Mouse (Mus musculus) v-Abl transformed pro-B cells (cell line): ENCODE measurements around the gene Dars.

Experiments used
- in situ Hi-C, 2 experiments: fragments of 400-800 bp; cut with MboI; formaldehyde crosslinking; loops; one replicate each; pipeline ENCODE4 v1.15.1; 2025; ENCODE audit not compliant: unreplicated experiment in 2 of 2

Gene Dars

DNA sequence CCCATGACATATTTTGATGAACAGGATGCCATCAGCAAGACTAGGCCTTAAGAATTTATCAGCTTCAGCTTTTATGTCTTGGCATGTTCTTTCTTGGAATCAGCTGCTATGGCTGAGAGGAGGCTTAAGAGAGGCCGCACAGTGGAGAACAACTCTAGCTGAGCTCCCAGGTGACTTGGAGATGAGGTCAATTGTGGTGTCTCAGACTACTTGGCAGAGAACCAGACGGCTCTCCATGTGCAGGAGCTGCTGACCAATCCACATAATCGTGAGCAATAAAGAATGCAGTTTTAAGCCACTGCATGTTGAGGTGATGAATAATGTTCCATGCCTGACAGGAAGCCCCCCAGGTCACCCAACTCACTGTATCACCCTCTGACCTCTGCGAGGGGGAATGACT lies 18.4 kb upstream of the Dars start:
- in situ Hi-C loops, result no loop called here

GRCm38 (mm10) chr1:128424928-128425327 lies 7.8 kb upstream of the Dars start:
- in situ Hi-C loops, result no loop called here

DNA sequence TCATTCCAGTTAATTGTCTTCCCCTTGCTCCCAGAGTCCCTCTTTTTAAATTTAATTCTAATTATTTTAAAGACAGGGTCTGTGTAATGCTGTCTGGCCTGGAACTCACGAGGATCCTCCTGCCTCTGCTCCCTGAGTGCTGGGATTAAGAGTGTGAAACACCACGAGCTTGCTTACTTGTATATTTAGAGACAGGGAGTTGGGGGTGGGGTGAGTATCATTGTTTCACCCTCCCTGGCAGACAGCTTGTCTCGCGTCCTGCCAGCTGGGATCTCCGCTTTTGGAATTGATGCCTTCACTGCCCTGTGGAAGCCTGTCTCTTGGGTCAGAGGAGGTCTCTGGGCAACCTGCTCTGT lies 343 bp upstream of the Dars start:
- in situ Hi-C loops, result loop anchor here in 1 of 2 experiments (5.0 kb wide), 1 partner anchor 170 kb away; no protein-coding TSS in a partner anchor

DNA sequence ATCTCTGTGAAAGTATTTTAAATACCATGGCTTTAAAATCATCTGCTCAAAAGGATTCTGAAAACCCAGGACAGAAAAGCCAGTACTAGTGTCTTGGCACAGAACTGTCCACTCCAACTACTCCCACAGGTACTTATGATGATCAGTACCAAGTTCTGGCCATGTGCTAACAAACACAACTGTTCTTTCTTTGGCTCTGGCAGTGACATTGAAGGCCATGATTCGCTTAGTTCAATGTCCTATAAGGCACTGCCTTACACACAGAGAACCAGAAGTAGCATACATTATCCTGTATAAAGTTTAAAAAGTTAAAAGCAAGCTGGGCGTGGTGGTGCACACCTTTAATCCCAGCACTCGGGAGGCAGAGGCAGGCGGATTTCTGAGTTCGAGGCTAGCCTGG lies 6.0 kb downstream of the Dars start:
- in situ Hi-C loops, result no loop called here

DNA sequence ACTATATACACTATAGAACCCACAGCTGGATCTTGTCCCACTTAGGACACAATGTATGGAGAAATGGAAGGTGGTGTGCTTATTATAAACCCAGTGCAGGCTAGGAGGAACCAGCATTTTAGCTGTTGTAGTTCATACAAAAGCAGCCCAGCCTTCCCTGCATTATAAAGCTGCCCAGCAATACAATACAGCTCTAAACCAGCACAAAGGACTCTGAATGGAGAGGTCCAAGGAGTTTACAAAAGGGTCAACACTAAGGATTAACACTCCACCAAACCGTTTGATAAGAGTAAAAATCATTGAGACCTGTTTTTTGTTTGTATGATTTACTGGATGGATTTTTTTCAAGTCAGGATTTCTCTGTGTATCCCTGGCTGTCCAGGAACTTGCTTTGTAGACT lies 10.3 kb downstream of the Dars start:
- in situ Hi-C loops, result no loop called here

GRCm38 (mm10) chr1:128405675-128406074 lies 11.5 kb downstream of the Dars start:
- in situ Hi-C loops, result no loop called here

DNA sequence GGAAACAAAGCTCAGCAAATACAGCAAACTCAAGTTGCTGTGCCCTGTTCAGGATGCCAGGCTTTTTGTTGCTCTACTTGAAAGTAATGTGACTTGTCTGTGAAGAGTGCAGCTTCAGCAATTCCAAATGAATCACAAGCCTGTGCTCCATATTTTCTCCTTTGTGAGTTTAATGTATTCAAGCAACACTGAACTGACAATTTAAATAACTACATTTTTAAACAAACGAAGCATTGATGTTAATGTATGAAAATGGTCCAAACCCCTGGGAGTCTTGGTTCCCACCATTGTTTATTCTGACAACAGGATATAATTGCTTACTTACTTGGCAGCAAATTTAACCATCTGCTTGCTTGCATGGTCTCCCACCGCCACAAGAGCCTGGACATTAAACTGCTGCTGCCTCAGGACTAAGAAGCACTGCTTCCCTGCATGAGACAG lies 12.1 kb downstream of the Dars start:
- in situ Hi-C loops, result no loop called here

DNA sequence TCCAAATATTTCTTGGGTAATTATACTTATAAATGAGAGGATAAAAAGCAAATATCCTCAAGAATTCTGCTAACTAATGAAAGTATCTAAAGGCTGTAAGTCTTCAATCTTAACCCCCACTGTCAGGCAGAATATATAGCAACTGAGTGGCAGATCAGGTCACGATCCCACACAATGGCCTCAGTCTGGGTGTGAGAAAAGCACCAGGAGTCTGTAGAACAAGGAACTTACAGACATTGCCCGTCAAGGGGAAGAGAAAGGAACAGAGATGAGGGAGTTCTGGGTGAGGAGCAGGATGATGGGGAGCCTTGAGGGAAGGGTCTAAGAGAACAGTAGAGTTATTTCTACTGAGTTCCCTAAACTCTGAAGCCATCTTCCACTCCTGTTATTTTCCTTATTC lies 16.2 kb downstream of the Dars start:
- in situ Hi-C loops, result no loop called here

DNA sequence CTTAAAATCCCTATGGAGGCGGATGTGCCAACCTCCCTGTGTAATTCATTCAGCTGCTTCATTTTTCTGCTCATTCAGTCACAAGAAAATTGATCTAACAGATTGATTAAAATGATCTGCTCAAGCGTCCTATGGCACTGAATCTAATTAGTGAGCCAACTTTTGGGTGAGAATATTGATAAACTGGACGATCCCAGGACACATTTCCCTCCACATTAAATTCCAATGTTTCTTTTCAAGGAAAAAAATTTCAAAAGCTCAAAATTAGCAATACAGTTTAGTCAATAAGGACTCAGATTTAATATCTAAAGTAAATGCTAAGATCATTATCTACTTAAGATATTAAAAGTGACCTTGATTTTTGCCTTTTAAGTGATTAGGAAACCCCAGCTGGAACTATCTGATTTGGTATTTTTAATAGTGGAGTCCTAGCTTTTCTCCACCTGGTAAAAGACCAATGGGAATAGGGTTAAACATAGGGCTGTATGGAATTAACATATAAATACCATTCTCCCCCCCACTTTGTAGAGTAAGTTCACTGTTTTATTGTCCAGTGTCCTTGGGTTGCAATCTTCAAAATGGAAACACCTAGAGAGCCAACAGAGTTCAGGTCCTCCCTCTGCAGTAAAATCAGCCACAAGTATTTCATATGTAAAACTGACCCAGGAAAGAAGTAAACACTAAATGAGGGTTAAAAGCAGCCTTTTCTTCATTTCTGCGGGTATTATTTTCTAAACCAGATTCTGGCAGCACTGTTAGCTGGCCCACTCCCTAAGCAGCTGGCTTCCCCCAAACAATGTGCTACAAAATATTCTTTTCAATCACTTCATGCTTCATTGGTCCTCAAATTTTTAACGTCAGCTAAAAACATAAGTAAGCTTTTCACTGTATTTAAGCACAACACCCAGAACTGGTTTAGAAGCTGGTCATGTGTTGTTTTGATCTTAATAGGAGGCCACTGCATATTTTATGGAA lies 16.9 kb downstream of the Dars start:
- in situ Hi-C loops, result no loop called here

- in situ Hi-C loops, result no loop called here
Measured at GRCm38 (mm10) chr1:128398738-128399445, 18.3 kb downstream of the Dars start.

GRCm38 (mm10) chr1:128394657-128395056 lies 22.5 kb downstream of the Dars start:
- in situ Hi-C loops, result no loop called here

GRCm38 (mm10) chr1:128392382-128392781 lies 24.8 kb downstream of the Dars start:
- in situ Hi-C loops, result no loop called here

- in situ Hi-C loops, result no loop called here
Measured at GRCm38 (mm10) chr1:128386487-128386886, 30.7 kb downstream of the Dars start.

DNA sequence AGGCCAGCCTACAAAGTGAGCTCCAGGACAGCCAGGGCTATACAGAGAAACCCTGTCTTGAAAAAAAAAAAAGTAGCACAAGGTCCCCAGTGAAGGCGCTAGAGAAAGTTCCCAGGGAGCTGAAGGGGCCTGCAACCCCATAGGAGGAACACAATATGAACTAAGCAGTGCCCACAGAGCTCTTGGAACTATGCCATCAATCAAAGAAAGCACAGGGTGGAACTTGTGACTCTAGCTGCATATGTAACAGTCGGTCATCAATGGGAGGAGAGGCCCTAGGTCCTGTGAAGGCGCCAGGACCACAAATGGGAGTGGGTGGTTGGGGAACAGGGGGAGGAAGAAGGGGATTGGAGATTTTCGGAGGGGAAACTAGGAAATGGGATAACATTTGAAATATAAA lies 40.3 kb downstream of the Dars start:
- in situ Hi-C loops, result loop anchor here in 1 of 2 experiments (10.0 kb wide), 1 partner anchor 138 kb away; no protein-coding TSS in a partner anchor

DNA sequence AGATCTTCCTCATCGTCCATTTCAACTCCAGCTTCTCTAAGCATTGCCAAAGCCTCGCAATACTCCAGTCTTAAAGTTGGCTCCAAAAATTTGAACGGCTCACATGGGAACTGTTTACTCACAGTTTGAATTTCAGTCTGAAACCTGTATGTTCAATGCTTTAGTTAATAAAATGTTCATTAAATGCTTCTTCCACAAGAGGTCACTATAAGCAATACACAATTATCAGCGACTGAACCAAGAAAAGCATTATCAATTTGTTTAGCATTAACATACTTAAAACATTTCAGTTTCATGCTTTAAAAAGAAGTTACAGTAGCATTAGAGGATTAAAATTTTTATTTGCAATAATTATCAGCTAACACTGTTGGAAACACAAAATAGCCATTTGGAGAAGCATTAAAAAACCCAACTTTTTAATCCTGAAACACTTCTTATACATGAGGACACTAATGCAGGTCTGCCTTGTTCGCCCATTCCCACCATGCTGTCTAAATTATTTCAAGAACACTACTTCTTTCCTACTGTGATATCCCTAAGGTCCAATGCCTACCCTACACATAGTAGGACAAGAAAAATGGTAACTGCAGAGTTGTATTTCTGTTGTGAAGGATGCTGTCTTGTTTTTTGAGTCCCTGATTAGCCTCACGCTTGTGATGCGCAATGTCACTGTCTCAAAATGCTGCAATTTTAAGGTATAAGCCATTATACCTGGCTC lies 44.9 kb downstream of the Dars start:
- in situ Hi-C loops, result loop anchor here (5.0 to 10.0 kb wide), 3 partner anchors 142 to 450 kb away; partner anchors contain the start of gene Cxcr4 (in 1 of the 2)

- in situ Hi-C loops, result loop anchor here (5.0 to 10.0 kb wide), 6 partner anchors 218 to 878 kb away; no protein-coding TSS in a partner anchor
Measured at GRCm38 (mm10) chr1:128368732-128369441, 48.3 kb downstream of the Dars start.

- in situ Hi-C loops, result loop anchor here in 1 of 2 experiments (10.0 kb wide), 2 partner anchors 724 to 884 kb away; no protein-coding TSS in a partner anchor
Measured at GRCm38 (mm10) chr1:128360601-128361000, 56.6 kb downstream of the Dars start.

DNA sequence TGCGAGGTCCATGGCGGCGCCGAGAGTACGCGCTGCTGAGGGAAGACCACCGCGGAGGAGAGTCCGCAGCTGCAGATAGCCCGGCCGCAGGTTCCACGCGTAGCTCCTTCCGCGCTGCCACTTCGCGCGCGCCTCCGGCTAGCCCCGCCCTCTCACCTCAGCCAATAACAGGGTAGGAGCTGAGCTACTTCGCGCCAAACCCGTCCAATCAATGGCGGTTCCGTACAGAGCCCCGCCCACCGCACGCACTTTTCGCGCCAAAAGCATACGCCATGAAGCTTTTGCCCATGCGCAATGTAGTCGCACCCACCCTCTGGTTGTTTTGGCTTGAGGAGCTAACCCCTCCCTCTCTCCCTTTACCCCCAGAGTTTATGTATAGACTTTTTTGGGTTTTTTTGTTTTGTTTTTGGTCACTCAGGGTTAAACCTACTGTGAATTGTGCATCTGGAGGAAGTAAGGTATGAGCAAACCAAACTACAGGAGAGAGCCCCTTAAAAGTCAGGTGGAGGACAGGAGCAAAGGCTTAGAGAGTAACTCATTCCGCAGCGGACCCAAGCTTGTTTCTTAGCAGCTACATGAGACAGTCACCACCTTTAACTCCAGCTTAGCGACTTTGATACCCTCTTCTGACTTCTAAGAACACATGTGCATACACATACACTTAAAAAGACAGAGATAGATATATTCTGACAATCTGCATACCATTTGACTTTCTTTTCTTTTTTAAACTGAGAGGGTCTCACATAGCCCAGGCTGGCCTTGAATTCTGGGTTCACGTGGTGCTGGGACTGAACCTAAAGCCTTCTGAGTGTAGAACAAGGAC lies 57.4 kb downstream of the Dars start, which contains the start of gene Mcm6:
Gene Mcm6 (minus strand): TSS at position 111 of the 823 bp plus-strand sequence.
- in situ Hi-C loops, result loop anchor here in 1 of 2 experiments (10.0 kb wide), 2 partner anchors 725 to 885 kb away; no protein-coding TSS in a partner anchor
